Mouse (Mus musculus): Measurements from ENCODE around the gene Tbc1d13. TPM values are rescaled to one million over a fixed set of nuclear protein-coding genes. Genes with fewer than 3 reads are reported as not detected.
A peak's percentile ranks its signal among the peaks of the same experiment; 100 is the strongest.
"Not testable (repeated sequence)": the region's sequence is repeated elsewhere in the genome, so short reads cannot be mapped to it uniquely, and the experiment has no call there.

The Tbc1d13 gene
- polyA plus RNA-seq, 1 experiment: 43.8 TPM

DNA sequence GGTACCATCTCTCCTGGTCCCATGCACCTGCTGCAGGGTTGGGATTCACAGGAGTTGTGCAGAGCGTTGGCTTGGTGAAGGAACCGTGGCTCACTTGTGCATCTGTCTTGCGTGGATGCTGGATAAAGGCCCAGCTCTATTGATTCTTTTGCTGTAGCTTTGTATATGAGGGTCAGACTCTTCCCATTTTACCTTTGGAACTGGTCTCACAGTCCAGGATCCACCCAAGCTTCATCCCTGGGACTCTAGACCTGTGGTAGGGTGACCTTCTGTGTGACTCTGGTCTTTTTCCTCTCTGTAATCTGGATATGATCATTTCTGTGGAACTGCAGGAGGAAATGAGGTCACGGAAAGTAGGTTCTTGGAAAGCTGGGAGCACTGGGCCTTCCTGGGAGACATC lies 10.9 kb downstream of the Tbc1d13 start:
- H3K27ac ChIP-seq (ENCODE audit: insufficient read depth, low read length): no peak overlapping the region
- H3K4me1 ChIP-seq (ENCODE audit: control insufficient read depth, insufficient read depth, low read length): no peaks in the 10 kb centered on the region
- no peak overlapping the region for H3K4me3 ChIP-seq (ENCODE audit: insufficient read depth, low read length)
- TF ChIP-seq POLR2A (IDR thresholded peaks at IDR 0.05; ENCODE audit: extremely low read depth, insufficient read depth, low read length) (no peak), CTCF (IDR thresholded peaks at IDR 0.05; ENCODE audit: extremely low read depth, insufficient read depth, low read length) (no peak)

DNA sequence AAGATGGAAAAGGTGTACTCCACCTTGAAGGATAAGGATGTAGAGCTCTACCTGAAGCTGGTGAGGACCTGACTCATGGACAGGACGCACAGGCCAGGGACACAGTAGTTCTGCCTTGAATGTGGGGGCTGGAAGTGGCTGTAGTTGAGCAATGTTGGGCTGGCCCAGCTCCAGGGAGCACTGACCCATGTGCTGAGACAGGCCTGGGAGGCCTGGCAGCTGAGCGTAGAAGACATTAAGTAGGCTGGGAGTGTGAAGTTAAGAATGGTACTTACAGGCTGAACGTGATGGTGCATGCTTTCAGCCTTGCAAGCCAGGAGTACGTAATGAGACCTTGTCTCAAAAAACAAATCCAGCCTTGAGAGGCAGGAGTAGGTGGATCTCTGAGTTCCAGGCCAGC lies 13.9 kb downstream of the Tbc1d13 start:
- no peak for TF ChIP-seq CTCF (IDR thresholded peaks at IDR 0.05; ENCODE audit: extremely low read depth, insufficient read depth, low read length)
- TF ChIP-seq POLR2A (IDR thresholded peaks at IDR 0.05; ENCODE audit: extremely low read depth, insufficient read depth, low read length): no peak
- no peaks in the 10 kb centered on the region for H3K4me1 ChIP-seq (ENCODE audit: control insufficient read depth, insufficient read depth, low read length)

DNA sequence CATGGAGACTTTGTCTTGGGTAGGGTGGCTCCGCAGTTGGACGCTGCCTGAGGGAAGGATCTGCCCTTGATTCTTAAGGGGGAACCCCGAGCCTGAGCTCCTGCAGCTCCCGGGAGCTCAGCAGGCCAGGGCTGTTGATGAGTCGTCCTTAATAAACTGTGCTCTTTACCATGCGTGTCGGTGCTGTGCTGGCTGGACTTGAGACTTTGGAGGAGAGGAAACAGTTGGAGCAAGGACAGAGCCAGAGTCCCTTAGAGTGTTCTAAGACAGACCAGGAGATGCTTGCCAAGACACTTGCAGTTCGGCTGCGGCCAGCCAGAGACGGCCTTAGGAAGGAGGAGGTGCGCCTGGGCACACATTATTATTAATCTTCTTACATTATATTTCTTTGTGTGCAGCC lies 18.3 kb downstream of the Tbc1d13 start:
- Histone ChIP-seq H3K4me3 (ENCODE audit: insufficient read depth, low read length) (no peak overlapping the region), H3K4me1 (ENCODE audit: control insufficient read depth, insufficient read depth, low read length) (no peaks in the 10 kb centered on the region), H3K27ac (ENCODE audit: insufficient read depth, low read length) (no peak overlapping the region)
- TF ChIP-seq CTCF (IDR thresholded peaks at IDR 0.05; ENCODE audit: extremely low read depth, insufficient read depth, low read length) (no peak), POLR2A (IDR thresholded peaks at IDR 0.05; ENCODE audit: extremely low read depth, insufficient read depth, low read length) (no peak)

More for the DNA sequence above, 13.9 kb downstream of the Tbc1d13 start:
- Histone ChIP-seq H3K27ac (ENCODE audit: insufficient read depth, low read length) (no peak overlapping the region), H3K4me3 (ENCODE audit: insufficient read depth, low read length) (no peak overlapping the region)

DNA sequence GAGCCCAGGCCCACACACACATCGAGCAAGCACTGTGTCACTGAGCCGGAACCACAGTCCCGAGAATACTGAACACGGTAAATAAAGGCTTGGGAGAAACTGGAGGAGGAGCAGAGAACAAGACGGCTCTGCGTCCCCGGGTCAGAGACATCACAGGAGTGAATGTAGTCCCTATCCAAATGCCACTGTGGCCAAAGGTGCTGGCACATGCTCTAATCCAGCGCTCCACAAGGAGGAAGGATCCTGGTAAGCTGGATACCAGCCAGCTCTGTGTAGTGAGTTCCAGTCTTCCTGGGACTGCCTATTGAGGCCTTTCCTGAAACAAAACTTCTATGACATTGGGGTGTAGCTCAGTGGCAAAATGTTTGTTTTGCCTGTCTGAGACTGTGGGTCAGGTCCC lies 19.1 kb downstream of the Tbc1d13 start:
- H3K4me1 ChIP-seq (ENCODE audit: control insufficient read depth, insufficient read depth, low read length): no peaks in the 10 kb centered on the region
- TF ChIP-seq POLR2A (IDR thresholded peaks at IDR 0.05; ENCODE audit: extremely low read depth, insufficient read depth, low read length): no peak
- no peak for TF ChIP-seq CTCF (IDR thresholded peaks at IDR 0.05; ENCODE audit: extremely low read depth, insufficient read depth, low read length)
- no peak overlapping the region for H3K4me3 ChIP-seq (ENCODE audit: insufficient read depth, low read length)
- H3K27ac ChIP-seq (ENCODE audit: insufficient read depth, low read length): no peak overlapping the region

DNA sequence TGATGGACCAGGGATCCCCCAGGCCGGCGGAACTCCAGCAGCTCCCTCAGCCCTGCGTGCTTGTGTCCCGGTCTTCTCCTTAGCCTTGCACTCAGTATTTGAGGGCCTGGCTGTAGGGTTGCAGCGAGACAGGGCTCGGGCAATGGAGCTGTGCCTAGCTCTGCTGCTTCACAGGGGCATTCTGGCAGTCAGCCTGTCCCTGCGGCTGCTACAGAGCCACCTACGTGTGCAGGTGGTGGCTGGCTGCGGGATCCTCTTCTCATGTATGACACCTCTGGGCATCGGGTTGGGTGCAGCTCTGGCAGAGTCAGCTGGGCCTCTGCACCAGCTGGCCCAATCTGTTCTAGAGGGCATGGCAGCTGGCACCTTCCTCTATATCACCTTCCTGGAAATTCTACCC lies 26.3 kb downstream of the Tbc1d13 start:
- H3K4me3 ChIP-seq (ENCODE audit: insufficient read depth, low read length); H3K27ac ChIP-seq (ENCODE audit: insufficient read depth, low read length); H3K4me1 ChIP-seq (ENCODE audit: control insufficient read depth, insufficient read depth, low read length): not testable (repeated sequence)

DNA sequence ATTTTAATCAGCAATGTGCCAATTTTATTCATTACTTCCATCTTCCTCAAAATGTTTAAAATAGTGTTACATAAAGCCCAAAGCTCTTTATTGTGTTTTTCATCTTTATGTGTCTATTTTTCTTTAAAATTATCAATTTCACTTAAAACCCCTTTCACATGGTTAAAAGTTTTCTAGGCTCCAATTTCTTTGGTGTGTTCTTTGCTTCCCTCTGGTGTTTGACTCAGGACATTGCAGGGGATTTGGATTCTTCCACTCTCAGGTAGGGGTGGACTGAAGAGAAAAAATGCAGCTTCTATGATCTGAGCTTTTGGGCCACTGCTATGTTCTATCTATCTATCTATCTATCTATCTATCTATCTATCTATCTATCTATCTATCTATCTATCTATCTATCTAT lies 28.3 kb downstream of the Tbc1d13 start:
- Histone ChIP-seq H3K4me3 (ENCODE audit: insufficient read depth, low read length) (no peak overlapping the region), H3K27ac (ENCODE audit: insufficient read depth, low read length) (no peak overlapping the region), H3K4me1 (ENCODE audit: control insufficient read depth, insufficient read depth, low read length) (no peaks in the 10 kb centered on the region)
- TF ChIP-seq CTCF (IDR thresholded peaks at IDR 0.05; ENCODE audit: extremely low read depth, insufficient read depth, low read length): peak; percentile 63; the same call in 1 of the 2 replicates
- no peak for TF ChIP-seq POLR2A (IDR thresholded peaks at IDR 0.05; ENCODE audit: extremely low read depth, insufficient read depth, low read length)

DNA sequence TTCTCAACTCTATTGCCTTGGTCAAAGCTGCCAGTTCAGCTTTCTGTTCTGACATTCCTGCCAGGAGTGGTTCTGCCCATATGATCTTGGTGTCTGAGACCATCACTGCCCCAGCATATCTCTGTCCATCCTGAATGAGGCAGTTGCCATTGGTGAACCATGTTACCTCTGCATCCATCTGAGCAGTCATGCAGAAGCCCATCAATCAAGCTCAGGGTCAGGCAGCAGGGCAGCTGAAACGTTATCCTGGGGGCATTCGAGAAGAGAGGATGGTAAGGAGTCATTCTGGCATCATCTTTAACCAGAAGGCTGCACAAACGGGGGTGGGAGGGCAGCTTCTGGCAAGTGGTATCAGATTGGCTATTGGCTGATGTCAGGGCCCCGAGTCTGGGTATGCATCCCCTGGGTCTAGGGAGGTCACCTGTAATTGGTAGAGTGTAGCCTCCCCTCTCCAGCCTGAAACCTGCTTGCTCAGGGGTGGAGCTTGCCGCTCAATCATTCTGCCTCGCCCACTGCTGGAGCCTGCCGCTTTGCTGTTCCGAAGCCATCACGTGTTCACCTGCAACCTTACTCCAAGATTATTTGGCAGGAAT lies 30.9 kb downstream of the Tbc1d13 start:
- no peak for TF ChIP-seq POLR2A (IDR thresholded peaks at IDR 0.05; ENCODE audit: extremely low read depth, insufficient read depth, low read length)
- TF ChIP-seq CTCF (IDR thresholded peaks at IDR 0.05; ENCODE audit: extremely low read depth, insufficient read depth, low read length): no peak
- Histone ChIP-seq H3K27ac (ENCODE audit: insufficient read depth, low read length) (no peak overlapping the region), H3K4me3 (ENCODE audit: insufficient read depth, low read length) (no peak overlapping the region), H3K4me1 (ENCODE audit: control insufficient read depth, insufficient read depth, low read length) (no peaks in the 10 kb centered on the region)

DNA sequence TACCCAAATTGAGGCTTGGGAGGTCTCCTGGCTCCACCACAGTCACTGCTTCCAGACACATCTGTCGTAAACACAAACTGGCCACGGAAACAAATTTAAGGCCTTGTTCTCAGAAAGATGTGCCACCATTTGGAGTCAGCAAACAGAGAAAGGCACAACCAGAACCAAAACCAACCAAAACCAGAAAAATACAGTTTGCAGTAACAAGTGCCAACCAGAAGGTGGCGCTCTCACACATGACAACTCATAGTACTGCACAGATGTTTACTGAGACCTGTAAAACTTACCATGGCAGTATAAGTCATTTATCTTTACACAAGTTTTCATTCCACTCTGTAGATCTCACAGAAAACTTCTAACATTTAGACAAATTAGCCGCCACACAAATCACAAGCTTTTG lies 33.1 kb downstream of the Tbc1d13 start:
- Histone ChIP-seq H3K4me1 (ENCODE audit: control insufficient read depth, insufficient read depth, low read length) (no peaks in the 10 kb centered on the region), H3K27ac (ENCODE audit: insufficient read depth, low read length) (no peak overlapping the region), H3K4me3 (ENCODE audit: insufficient read depth, low read length) (no peak overlapping the region)
- TF ChIP-seq CTCF (IDR thresholded peaks at IDR 0.05; ENCODE audit: extremely low read depth, insufficient read depth, low read length): no peak
- no peak for TF ChIP-seq POLR2A (IDR thresholded peaks at IDR 0.05; ENCODE audit: extremely low read depth, insufficient read depth, low read length)

DNA sequence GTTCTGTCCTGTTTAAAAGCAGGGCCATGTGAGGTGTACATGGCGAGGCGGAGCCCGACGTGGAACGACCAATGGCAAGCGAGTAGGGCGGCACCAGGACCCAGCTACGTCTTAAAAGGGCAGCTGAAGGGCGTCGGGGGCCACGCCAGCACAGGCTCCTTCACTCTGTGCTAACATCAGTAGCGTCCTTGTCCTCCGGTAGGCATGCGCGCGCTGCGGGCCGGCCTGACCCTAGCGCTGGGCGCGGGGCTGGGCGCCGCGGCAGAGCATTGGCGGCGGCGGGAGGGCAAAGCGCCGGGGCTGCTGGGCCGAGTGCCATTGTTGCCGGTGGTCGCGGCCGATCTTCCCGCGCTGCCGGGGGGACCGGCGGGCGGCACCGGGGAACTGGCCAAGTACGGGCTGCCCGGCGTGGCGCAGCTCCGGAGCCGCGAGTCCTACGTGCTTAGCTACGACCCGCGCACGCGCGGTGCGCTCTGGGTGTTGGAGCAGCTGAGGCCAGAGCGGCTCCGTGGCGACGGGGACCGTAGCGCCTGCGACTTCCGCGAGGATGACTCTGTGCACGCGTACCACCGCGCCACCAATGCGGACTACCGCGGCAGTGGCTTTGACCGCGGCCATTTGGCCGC lies 37.9 kb downstream of the Tbc1d13 start, which contains the start of gene Endog:
TSS of gene Endog (plus strand) at position 123 of the 626 bp plus-strand sequence.
- no peak for TF ChIP-seq CTCF (IDR thresholded peaks at IDR 0.05; ENCODE audit: extremely low read depth, insufficient read depth, low read length)
- peak; percentile 98 for TF ChIP-seq POLR2A (IDR thresholded peaks at IDR 0.05; ENCODE audit: extremely low read depth, insufficient read depth, low read length)
- Histone ChIP-seq H3K4me3 (ENCODE audit: insufficient read depth, low read length) (peak within 1 kb of the TSS; percentile 77), H3K27ac (ENCODE audit: insufficient read depth, low read length) (peak within 1 kb of the TSS; percentile 85), H3K4me1 (ENCODE audit: control insufficient read depth, insufficient read depth, low read length) (no peaks in the 10 kb centered on the region)

DNA sequence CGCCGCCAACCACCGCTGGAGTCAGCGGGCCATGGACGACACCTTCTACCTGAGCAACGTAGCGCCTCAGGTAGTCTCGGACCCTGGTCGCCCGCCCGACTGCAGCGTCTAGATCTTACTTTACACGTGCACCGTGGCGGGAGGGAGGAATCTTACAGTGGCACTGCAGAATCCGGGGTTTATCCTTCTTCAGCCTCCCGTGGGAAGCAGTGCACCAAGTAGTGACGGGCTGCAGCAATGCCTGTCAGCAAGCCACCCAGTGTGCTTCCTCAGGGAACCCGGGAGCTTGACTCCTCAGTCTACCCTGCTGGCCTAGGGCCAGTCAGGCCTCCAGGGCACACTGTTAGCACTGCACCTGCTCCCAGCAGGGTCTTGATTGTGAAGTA lies 38.4 kb downstream of the Tbc1d13 start:
- TF ChIP-seq POLR2A (IDR thresholded peaks at IDR 0.05; ENCODE audit: extremely low read depth, insufficient read depth, low read length) (no peak), CTCF (IDR thresholded peaks at IDR 0.05; ENCODE audit: extremely low read depth, insufficient read depth, low read length) (no peak)
- H3K4me1 ChIP-seq (ENCODE audit: control insufficient read depth, insufficient read depth, low read length): no peaks in the 10 kb centered on the region
- H3K27ac ChIP-seq (ENCODE audit: insufficient read depth, low read length): peak overlapping the region; percentile 85
- H3K4me3 ChIP-seq (ENCODE audit: insufficient read depth, low read length): peak overlapping the region; percentile 77
